Mouse (Mus musculus) G1E (cell line): ENCODE results near the gene Mroh3. TPM values are rescaled to one million over a fixed set of nuclear protein-coding genes. Genes with fewer than 3 reads are reported as not detected.

Source experiments
- ATAC-seq: 2 replicates; pipeline ENCODE4 v1.8.0; 2016; ENCODE audit warnings: mild to moderate bottlenecking; ENCODE audit not compliant: insufficient number of reproducible peaks, poor library complexity, low FRiP score, severe bottlenecking; ENCODE audit errors: extremely low read depth
- DNase-seq: peaks from one replicate; pipeline ENCODE4 v3.0.0; 2012; ENCODE audit warnings: low spot score
- H3K27me3 ChIP-seq: 2 replicates; pipeline ENCODE4 v1.6.1; 2012; ENCODE audit warnings: mild to moderate bottlenecking, low read length, inconsistent platforms; ENCODE audit not compliant: insufficient read depth
- H3K36me3 ChIP-seq: replicated peaks from 2 replicates; pipeline ENCODE3; 2012; ENCODE audit warnings: mild to moderate bottlenecking, inconsistent platforms
- H3K4me1 ChIP-seq: 2 replicates; pipeline ENCODE4 v1.6.1; 2012; ENCODE audit warnings: low read depth, low read length, inconsistent platforms, mixed read lengths; ENCODE audit not compliant: insufficient read depth
- H3K4me3 ChIP-seq: 2 replicates; pipeline ENCODE4 v1.5.1; 2012; ENCODE audit warnings: low read depth, mild to moderate bottlenecking, inconsistent platforms, low read length, moderate library complexity, mixed read lengths
- H3K9me3 ChIP-seq: replicated peaks from 2 replicates; pipeline ENCODE4 v1.6.1; 2012; ENCODE audit warnings: inconsistent platforms
- CTCF ChIP-seq: IDR thresholded peaks from 2 replicates; pipeline ENCODE4 v1.5.1; 2012; ENCODE audit warnings: low read depth, low read length, inconsistent platforms, mixed read lengths
- GATA1 ChIP-seq: IDR thresholded peaks from 2 replicates; pipeline ENCODE4 v1.6.1; 2012; ENCODE audit warnings: borderline replicate concordance, low read length, inconsistent platforms, mixed read lengths
- GATA2 ChIP-seq: IDR thresholded peaks from 2 replicates; pipeline ENCODE4 v1.6.1; 2012; ENCODE audit warnings: low read depth, low read length, inconsistent platforms, borderline replicate concordance
- POLR2AphosphoS5 ChIP-seq: IDR thresholded peaks from 2 replicates; pipeline ENCODE4 v1.6.1; 2012; ENCODE audit warnings: low read depth, low read length, inconsistent platforms; ENCODE audit not compliant: insufficient replicate concordance
- TAL1 ChIP-seq: conservative IDR thresholded peaks from 2 replicates; pipeline ENCODE4 v1.6.1; 2012; ENCODE audit warnings: low read depth, low read length, inconsistent platforms, mixed read lengths
- polyA plus RNA-seq: library from polyadenylated mRNA; stranded (reverse); fragments of >175 nt; gene quantifications from 2 replicates; pipeline ENCODE4 v1.2.3, GENCODE M21; 2012
- total RNA-seq, 2 experiments: library from RNA; stranded (forward) in 1 of 2; stranded (reverse) in 1 of 2; fragments of 200-1000 nt in 1 of 2; fragments of >200 nt in 1 of 2; fragmentation: Nextera tagmentation in 1 of 2; gene quantifications; 2 replicates each; pipeline ENCODE4 v1.2.3; 2014 to 2017

Gene Mroh3
- total and polyA plus RNA-seq, 3 experiments, result 0.27 TPM; not detected in 2

GRCm38 (mm10) chr1:136137575-136137974, 75.1 kb downstream of the Mroh3 start:
- DNase-seq (no peak), ATAC-seq (no peak)
- H3K27me3 ChIP-seq, result no peaks in the 10 kb centered on the region
- no peak for TF ChIP-seq CTCF
- TF ChIP-seq TAL1, result no peak
- no peak for TF ChIP-seq POLR2AphosphoS5
- no peak for TF ChIP-seq GATA1
- no peak for TF ChIP-seq GATA2
- peaks cover 98% of the 10 kb centered on the region for H3K4me1 ChIP-seq
- H3K4me3 ChIP-seq, result peak overlapping the region; percentile 49; the same call in 1 of the 2 replicates
- H3K9me3 ChIP-seq, result no peaks in the 10 kb centered on the region
- H3K36me3 ChIP-seq, result peaks cover 47% of the 10 kb centered on the region

- H3K4me1 ChIP-seq, result peaks cover 98% of the 10 kb centered on the region
- no peaks in the 10 kb centered on the region for H3K9me3 ChIP-seq
- no peak for DNase-seq
- peaks cover 42% of the 10 kb centered on the region for H3K36me3 ChIP-seq
- ATAC-seq, result no peak
- peak overlapping the region; percentile 49; the same call in 1 of the 2 replicates for H3K4me3 ChIP-seq
- H3K27me3 ChIP-seq, result no peaks in the 10 kb centered on the region
- TF ChIP-seq POLR2AphosphoS5 (no peak), GATA2 (no peak), GATA1 (no peak), CTCF (no peak), TAL1 (no peak)
Measured at GRCm38 (mm10) chr1:136137071-136137531, 75.5 kb downstream of the Mroh3 start.

GRCm38 (mm10) chr1:136136547-136136946, 76.1 kb downstream of the Mroh3 start:
- peak overlapping the region; percentile 49; the same call in 1 of the 2 replicates for H3K4me3 ChIP-seq
- no peak for DNase-seq
- no peak for ATAC-seq
- H3K36me3 ChIP-seq, result peaks cover 37% of the 10 kb centered on the region
- TF ChIP-seq POLR2AphosphoS5, result no peak
- no peak for TF ChIP-seq GATA1
- TF ChIP-seq TAL1, result no peak
- TF ChIP-seq GATA2, result no peak
- TF ChIP-seq CTCF, result no peak
- no peaks in the 10 kb centered on the region for H3K27me3 ChIP-seq
- H3K4me1 ChIP-seq, result peaks cover 97% of the 10 kb centered on the region
- H3K9me3 ChIP-seq, result no peaks in the 10 kb centered on the region

- H3K4me3 ChIP-seq, result peak overlapping the region; percentile 49; the same call in 1 of the 2 replicates
- no peak for TF ChIP-seq GATA2
- TF ChIP-seq GATA1, result no peak
- TF ChIP-seq POLR2AphosphoS5, result no peak
- TF ChIP-seq CTCF, result no peak
- no peak for TF ChIP-seq TAL1
- peaks cover 34% of the 10 kb centered on the region for H3K36me3 ChIP-seq
- no peaks in the 10 kb centered on the region for H3K27me3 ChIP-seq
- peaks cover 96% of the 10 kb centered on the region for H3K4me1 ChIP-seq
- ATAC-seq (no peak), DNase-seq (no peak)
- H3K9me3 ChIP-seq, result no peaks in the 10 kb centered on the region
Measured at GRCm38 (mm10) chr1:136135777-136136444, 76.7 kb downstream of the Mroh3 start.

DNA sequence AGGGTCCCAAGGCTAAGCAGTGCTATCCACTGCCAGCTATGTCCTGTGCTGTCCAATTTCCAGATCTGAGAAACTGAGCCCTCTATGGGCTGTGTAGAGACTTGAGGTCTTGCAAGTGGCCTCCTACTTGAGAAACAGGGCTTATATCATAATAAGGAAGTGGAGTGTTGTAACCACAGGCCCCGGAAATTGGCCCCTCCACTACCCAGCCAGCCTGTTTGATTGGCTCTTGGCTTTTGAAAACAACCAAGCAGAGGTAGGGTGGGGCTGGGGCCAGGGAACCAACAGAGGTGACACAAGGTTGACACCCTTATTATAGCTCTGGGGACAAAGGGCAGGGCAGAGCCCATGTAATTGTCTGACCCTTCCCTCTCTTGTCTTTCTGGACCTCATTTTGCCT, 77.6 kb downstream of the Mroh3 start:
- TF ChIP-seq CTCF, result no peak
- TF ChIP-seq POLR2AphosphoS5, result no peak
- no peak for TF ChIP-seq GATA2
- TF ChIP-seq GATA1, result no peak
- no peak for TF ChIP-seq TAL1
- peaks cover 34% of the 10 kb centered on the region for H3K36me3 ChIP-seq
- ATAC-seq (peak; percentile 73), DNase-seq (peak; percentile 98)
- H3K9me3 ChIP-seq, result no peaks in the 10 kb centered on the region
- H3K27me3 ChIP-seq, result no peaks in the 10 kb centered on the region; the same call in 1 of the 2 replicates
- peak overlapping the region; percentile 60; the same call in 1 of the 2 replicates for H3K4me3 ChIP-seq
- H3K4me1 ChIP-seq, result peaks cover 96% of the 10 kb centered on the region

DNA sequence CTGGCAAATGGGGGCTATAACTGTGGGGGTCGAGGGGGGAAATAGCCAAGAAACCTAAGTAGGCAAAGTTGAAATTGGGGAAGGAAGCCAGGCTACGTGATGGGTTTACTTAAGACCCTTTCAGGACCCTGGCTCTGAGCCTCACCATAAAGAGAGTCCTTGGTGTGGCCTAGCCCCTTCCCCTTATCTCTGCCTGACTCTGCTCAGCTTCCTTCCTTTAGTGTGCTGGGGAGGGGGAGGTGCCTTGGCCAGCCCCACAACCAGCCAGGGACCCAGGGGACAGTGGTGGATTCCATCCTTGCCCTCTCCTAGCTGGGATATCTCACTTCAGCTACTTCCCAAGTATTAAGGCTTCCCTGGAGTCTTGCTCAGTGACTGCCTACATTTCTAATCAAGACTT, 78.1 kb downstream of the Mroh3 start:
- ATAC-seq (no peak), DNase-seq (no peak)
- Histone ChIP-seq H3K4me3 (peak overlapping the region; percentile 60; the same call in 1 of the 2 replicates), H3K27me3 (no peaks in the 10 kb centered on the region; the same call in 1 of the 2 replicates), H3K4me1 (peaks cover 98% of the 10 kb centered on the region), H3K36me3 (peaks cover 34% of the 10 kb centered on the region), H3K9me3 (no peaks in the 10 kb centered on the region)
- TF ChIP-seq GATA1 (no peak), POLR2AphosphoS5 (no peak), TAL1 (no peak), GATA2 (no peak), CTCF (no peak)
